Mouse (Mus musculus) lung, postnatal 36 days (tissue): ENCODE results near the gene Muc3.
A peak's percentile ranks its signal among the peaks of the same experiment; 100 is the strongest.
"Not testable (repeated sequence)": the region's sequence is repeated elsewhere in the genome, so short reads cannot be mapped to it uniquely, and the experiment has no call there.

Experiments
- DNase-seq: peaks from one replicate; pipeline ENCODE4 v3.0.0; 2022; ENCODE audit warnings: mixed read lengths

The Muc3 gene

DNA sequence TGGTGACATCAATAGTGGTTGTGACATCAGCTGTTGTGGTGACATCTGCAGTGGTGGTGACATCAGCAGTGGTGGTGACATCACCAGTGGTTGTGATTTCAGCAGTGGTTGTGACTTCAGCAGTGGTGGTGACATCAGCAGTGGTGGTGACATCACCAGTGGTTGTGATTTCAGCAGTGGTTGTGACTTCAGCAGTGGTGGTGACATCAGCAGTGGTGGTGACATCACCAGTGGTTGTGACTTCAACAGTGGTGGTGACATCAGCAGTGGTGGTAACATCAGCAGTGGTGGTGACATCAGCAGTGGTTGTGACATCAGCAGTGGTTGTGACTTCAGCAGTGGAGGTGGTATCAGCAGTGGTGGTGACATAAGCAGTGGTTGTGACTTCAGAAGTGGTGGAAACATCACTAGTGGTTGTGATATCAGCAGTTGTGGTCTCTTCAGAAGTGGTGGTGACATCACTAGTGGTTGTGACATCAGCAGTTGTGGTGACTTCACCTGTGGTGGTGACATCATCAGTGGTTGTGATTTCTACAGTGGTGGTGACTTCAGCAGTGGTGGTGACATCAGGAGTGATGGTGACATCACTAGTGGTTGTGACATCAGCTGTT lies at the start of gene Muc3:
Muc3 (minus strand) TSS at position 51 of the 611 bp plus-strand sequence.
- not testable (repeated sequence) for DNase-seq

DNA sequence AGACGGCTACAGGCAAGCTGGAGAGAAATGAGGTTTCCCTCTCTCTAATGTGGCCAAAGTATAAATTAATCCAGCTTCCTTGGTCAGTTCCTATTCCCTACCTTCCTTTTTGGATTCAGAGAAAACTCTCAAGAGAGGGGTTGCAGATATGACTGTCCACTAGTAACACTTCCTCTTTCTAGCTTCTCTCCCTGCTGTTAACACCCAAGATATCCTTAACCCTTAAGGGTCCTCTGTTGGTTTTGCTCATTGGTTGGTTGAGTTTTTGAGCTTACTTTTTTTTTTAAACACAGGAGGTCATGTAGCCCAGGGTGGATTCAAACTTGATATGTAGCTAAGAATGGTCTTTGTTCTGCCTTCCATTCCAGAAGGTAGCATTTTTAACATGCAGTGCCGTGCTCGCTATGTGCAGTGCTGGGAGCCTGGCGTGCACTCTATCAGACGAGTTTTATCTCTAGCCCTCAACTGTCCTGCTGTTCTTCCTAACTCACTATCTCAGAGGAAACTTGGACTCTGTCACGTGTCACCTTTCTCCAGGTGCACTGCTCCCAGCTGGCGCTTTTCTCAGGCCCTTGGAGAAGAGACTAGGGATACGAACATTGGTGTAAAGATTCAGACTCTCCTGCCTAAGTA lies 45.5 kb upstream of the Muc3 start:
- DNase-seq: no peak

DNA sequence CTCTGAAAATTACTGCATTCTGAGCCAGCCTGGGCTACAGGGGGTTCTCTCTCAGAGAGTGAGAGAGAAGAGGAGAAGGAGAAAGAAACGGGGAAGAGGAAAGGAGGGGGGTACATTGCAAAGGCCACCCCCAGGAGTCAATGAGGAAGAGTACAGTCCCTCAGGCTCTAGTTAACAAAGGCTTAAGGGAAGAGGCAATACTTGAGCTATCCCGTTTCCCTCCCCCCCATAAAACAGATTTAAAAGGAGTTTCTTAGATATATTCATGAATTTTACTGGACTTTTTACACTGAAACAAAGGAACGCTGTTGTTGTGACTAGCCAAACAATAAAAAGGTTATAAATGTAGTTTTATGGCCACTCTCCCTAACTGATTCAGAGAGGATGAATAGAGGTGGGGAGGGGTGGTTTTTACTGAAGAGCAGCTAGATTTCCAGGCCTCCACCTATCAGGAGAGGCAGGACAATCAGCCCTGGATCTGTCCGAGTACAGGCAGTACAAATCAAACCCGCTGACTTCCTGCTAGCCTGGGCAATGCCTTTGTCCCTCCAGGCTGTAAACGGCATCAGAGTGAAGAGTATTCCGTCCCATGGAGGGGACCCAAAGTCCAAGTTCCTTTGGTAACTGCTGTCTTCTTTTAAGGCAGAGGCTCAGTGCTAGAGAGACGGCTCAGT lies 44.3 kb upstream of the Muc3 start:
- no peak for DNase-seq

GRCm38 (mm10) chr5:137189326-137189725 lies 40.2 kb upstream of the Muc3 start:
- DNase-seq: peak; percentile 18

- no peak for DNase-seq
Measured at GRCm38 (mm10) chr5:137185362-137185761, 36.2 kb upstream of the Muc3 start.

GRCm38 (mm10) chr5:137179646-137180374 lies 30.7 kb upstream of the Muc3 start:
- DNase-seq: peak; percentile 23

GRCm38 (mm10) chr5:137173967-137174366 lies 24.8 kb upstream of the Muc3 start:
- no peak for DNase-seq

DNA sequence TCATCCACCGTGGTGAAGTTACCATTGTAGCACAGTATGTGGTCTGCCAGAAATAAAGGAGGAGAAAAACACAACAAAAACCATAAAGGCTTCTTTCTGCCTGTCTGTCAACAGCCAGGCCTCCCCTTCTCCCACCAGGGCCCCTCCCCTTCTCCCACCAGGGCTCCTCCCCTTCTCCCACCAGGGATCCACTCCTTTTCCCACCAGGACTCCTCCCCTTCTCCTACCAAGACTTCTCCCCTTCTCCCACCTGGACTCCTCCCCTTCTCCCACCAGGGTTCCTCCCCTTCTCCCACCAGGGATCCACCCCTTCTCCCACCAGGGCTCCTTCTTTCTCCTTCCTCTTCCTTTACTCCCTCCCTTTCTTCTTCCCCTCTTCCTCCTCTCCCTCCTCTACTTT lies 23.5 kb upstream of the Muc3 start:
- no peak for DNase-seq

DNA sequence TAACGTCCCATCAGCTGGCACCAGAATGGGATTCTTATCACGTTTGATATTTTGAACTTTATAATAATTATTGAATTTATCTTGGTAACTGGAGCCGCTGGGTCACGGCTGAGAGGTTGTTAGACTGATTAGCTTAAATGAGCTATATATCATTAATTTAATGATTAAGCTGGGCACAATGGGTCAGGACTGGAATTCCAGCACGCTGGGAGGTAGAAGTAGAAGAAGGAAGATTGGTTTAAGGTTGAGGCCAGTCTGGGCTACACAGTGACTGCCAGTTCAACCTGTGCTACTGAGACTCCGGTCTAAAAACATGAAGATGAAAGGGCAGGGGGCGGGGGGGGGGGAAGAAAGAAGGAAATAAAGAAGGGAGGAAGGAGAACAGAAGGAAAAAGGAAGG lies 22.4 kb upstream of the Muc3 start:
- DNase-seq: no peak

- no peak for DNase-seq
Measured at GRCm38 (mm10) chr5:137170836-137171380, 21.8 kb upstream of the Muc3 start.

- no peak for DNase-seq
Measured at GRCm38 (mm10) chr5:137167539-137167938, 18.4 kb upstream of the Muc3 start.

DNA sequence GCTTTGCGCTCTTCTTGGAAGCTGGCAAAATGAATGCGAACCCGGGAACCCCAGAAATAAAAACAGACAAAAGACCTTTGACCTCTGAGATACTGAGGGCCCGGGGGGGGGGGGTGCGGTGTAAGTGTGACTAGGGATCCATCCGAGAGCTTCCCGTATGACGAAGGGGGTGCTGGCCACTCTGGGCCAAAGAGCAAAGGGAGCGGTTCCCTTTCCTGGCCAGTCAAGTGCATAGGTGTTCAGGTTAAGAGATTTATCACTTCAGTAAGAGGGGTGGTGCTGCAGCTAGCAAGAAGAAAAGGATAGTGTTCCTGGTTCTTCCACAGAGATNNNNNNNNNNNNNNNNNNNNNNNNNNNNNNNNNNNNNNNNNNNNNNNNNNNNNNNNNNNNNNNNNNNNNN lies 16.9 kb upstream of the Muc3 start:
- DNase-seq: no peak

GRCm38 (mm10) chr5:137161853-137162252 lies 12.7 kb upstream of the Muc3 start:
- no peak for DNase-seq

- peak; percentile 59 for DNase-seq
Measured at GRCm38 (mm10) chr5:137159461-137159860, 10.3 kb upstream of the Muc3 start.

DNA sequence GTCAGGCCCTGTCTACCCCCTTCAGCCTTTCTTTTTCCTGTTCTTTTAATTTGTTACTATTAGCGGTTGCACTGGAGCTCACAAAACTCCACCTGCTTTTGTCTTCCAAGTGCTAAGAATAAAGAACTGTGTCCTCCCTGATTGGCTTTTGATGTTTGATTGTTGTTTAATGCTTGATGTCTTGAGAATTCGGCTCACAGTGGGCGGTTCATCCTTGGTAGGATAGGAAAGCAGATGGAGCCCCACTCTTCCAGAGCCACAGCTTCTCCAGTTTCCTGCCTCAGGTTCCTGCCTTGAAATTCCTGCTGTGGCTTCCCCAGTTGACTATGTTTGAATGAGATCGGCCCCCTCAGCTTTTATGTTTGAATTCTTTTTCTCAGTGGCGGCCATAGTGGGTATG lies 4.2 kb upstream of the Muc3 start:
- no peak for DNase-seq

GRCm38 (mm10) chr5:137152623-137153022 lies 3.5 kb upstream of the Muc3 start:
- DNase-seq: no peak

DNA sequence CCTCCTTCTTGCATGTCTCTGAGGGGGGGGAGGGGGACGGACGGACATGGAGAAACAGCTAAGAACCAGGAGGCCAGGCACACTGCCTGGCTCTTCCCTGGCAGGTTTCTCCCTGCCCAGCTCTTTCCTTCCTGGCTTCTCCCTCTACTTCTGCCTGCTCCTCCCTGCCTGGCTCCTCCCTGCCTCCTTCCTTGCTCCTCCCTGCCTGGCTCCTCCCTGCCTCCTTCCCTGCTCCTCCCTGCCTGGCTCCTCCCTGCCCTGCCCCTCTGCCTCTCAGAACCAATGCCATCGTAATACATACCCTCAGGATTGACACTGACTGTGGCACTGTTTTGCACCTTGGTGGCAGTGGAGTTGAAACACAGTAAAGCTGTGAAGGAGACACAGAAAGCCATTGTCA lies 8.3 kb downstream of the Muc3 start:
- no peak for DNase-seq

DNA sequence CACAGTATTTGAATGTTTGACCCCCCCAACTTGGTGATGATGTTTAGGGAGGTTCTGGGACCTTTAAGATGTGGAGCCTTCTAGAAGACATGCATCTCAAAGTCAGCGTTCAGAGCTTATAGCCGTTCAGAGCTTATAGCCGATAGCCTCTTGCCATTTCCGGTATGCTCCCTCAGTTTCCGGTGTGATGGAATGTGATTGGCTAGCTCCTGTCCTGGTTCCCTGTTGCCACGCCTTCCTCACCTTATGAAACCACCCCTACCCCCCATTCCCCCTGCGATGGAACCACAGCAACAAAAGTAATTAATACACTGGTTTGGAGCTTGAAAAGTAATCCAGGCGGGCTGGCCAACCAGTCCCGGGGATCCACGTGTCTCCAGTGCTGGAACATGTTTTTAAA lies 10.1 kb downstream of the Muc3 start:
- no peak for DNase-seq

DNA sequence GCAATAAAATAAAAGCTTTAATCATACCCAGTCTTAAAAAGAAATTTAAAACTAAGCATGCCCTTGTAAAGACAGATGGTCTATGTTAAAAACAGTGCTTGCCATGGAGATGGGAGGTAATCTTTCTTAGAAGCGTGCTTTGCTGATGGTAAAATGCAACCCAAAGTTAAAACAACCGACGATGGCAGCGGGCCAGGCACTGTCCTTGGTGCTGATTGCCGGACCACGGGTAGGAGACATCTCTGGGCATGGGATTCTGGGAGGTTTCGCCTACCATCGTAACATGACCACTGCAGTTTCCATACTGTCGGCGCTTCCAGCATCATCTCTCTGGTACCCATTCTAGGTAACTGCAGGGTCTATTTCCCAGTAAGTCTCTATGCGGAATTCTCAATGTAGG lies 14.2 kb downstream of the Muc3 start:
- no peak for DNase-seq

- DNase-seq: peak; percentile 54
Measured at GRCm38 (mm10) chr5:137131490-137131889, 17.6 kb downstream of the Muc3 start.

- DNase-seq: no peak
Measured at GRCm38 (mm10) chr5:137129281-137129680, 19.8 kb downstream of the Muc3 start.

- no peak for DNase-seq
Measured at GRCm38 (mm10) chr5:137123516-137123915, 25.6 kb downstream of the Muc3 start.

GRCm38 (mm10) chr5:137122686-137123193 lies 26.4 kb downstream of the Muc3 start:
- DNase-seq: peak; percentile 88
